Mouse (Mus musculus): ENCODE results near the gene Nckap1.
"Not testable (repeated sequence)": the region's sequence is repeated elsewhere in the genome, so short reads cannot be mapped to it uniquely, and the experiment has no call there.

The Nckap1 gene

GRCm38 (mm10) chr2:80559655-80560054, 21.5 kb downstream of the Nckap1 start:
- no peak for DNase-seq

- DNase-seq, result no peak
These were observed 26.7 kb downstream of the Nckap1 start for GRCm38 (mm10) chr2:80554442-80554841.

GRCm38 (mm10) chr2:80549704-80550103, 31.5 kb downstream of the Nckap1 start:
- DNase-seq, result no peak

- DNase-seq, result no peak
These were observed 33.3 kb downstream of the Nckap1 start for GRCm38 (mm10) chr2:80547901-80548300.

GRCm38 (mm10) chr2:80542801-80543200, 38.4 kb downstream of the Nckap1 start:
- DNase-seq, result no peak

DNA sequence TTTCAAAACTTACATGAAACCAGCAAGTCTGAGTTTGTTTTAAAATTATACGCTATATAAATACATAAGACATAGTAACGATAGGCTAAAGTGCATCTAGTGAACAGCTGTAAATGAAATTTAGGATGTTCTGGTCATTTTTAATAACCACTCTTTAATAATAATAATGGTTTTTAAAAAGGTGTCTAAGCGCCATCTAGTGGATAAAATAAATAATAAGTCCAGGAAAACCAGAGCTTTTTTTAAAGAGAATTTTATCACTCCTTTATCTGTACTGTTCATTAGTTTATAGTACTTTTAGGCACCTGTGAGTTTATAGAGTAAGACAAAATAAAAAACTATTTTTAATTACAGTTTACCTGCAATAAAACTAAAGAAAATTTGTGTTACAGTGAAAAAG, 44.0 kb downstream of the Nckap1 start:
- DNase-seq, result no peak

DNA sequence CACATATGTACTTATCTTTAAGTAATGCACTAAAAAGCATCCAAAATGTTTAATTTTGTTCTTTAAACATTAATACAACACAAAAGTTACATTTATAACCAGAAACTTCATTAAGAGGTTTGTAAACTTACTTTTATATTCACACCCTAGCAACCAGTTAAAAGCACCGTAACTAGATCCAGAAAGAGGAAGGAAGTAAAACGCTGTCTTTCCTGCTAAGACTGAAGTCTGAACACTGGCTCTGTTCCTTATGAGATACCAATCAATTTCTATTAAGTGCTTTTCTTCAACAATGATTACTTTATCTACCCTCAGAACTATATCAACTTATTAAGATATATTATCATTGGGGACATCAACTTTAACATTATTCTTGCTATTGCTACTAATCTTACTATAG, 44.6 kb downstream of the Nckap1 start:
- DNase-seq, result no peak

DNA sequence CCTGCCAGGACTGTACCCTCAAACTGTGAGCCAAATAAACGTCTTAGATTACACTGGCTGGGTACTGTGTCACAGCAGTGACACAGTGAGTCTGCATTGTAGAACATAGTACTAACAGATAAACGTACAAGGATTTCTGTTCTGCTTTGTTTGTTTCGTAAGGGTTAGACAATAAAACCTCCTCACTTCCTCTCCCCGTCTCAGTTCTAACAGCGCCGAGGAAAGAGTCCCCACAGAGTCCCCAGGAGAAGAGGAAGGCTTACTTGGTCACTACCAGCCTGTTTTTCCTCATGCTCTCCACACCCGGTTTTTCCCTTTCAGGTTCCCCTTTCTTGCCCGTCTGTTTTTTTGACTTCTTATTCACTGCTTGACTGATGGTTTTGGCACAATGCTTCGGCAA, 56.9 kb downstream of the Nckap1 start:
- DNase-seq, result no peak

GRCm38 (mm10) chr2:80506051-80506802, 75.0 kb downstream of the Nckap1 start:
- DNase-seq, result no peak

- no peak for DNase-seq
These were observed 79.0 kb downstream of the Nckap1 start for GRCm38 (mm10) chr2:80502132-80502531.

GRCm38 (mm10) chr2:80495304-80495703, 85.9 kb downstream of the Nckap1 start:
- DNase-seq, result not testable (repeated sequence)

DNA sequence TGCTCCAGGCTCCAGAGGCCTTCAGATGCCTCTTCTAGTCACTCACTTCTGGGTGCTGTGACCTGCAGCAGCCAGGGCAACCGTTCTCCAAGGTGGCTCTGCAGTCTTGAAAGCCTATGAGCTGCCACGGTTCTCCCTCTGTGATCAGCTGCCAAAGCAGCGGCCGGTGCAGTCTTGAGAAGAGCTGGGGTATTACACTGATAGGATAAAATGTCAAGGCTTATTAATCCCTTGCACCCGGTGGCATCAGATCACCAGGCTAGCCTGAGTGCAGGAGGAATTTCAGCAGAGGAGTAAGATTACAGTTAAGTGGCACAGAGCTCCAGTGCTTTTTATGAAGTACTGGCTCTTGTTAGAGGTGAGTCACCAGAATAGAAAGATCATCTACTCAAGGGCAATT, 94.3 kb downstream of the Nckap1 start:
- no peak for DNase-seq

DNA sequence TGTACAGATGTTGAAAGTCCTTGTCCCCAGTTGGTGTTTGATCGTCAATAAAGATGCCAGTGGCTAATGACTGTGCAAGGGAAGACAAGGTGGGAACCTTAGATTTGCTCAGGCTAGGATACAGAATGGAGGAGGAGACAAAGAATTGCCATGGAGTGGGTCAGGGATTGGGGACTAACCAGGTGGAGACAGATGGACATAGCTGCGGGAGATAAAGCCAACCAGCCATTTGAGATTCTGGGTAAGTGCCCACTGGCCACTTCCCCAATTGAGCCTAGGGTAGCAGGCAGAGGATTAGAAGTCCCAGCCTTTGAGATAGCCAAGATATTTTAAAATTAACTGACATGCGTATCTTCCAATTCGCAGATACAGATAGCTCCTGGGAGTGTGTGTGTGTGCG, 96.2 kb downstream of the Nckap1 start:
- DNase-seq, result no peak

DNA sequence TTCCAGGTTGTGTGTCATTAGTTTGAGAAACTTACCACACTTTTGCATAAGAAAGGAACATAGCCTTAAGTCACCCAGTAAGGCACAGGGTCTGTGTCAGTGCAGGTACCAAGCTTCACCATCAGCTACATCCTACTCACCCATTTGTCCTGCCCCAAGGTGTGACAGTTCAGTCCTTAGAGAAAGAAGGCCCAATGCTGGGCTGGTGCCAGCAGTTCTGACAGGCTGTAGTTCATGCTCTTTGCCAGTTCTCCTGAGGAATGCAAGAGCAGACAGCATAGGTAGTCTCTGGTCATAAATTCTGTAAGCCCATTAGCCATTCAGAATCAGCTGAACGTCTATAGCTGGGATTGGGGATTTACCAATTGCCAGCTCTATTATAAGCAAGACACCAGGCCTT, 105.3 kb downstream of the Nckap1 start:
- DNase-seq, result no peak

DNA sequence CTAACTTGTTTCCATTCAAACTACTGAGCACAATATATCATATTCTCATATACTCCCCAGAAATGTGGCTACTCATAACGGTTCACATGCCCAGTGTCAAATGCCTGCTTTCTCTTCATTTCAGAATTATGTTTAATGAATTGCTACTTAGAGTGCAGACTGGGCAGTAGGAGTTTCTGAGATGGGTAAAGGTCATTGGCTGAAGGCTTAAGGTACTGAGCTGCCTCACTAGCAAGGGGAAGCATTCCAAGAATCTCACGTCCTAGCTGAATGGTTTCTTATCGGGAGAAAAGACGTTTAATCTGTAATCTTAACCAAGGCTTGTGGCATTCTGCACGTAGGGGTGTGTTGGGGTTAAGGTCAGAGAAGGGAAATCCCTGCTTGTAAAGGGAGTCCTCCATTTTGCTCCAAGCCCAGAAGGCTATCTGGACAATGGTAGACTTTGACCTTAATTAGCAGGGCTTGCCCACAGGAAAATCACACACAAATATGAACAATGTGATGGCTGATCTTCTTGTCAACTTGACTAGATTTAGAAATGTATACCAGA, 106.9 kb downstream of the Nckap1 start:
- DNase-seq, result peak; percentile 9

GRCm38 (mm10) chr2:80465991-80466821, 115.0 kb downstream of the Nckap1 start:
- no peak for DNase-seq

- DNase-seq, result no peak
These were observed 119.4 kb downstream of the Nckap1 start for GRCm38 (mm10) chr2:80461827-80462226.
